Mouse (Mus musculus): ENCODE data around the gene Txndc17.

Gene Txndc17

GRCm38 (mm10) chr11:72223414-72223813, 16.1 kb downstream of the Txndc17 start:
- DNase-seq (ENCODE audit: low spot score in 2 of 2), result no peak

GRCm38 (mm10) chr11:72224865-72225264, 17.5 kb downstream of the Txndc17 start:
- peak; percentile 42 to 57 for DNase-seq (ENCODE audit: low spot score in 2 of 2)

GRCm38 (mm10) chr11:72226020-72226791, 18.9 kb downstream of the Txndc17 start:
- DNase-seq (ENCODE audit: low spot score in 2 of 2), result no peak

- no peak for DNase-seq (ENCODE audit: low spot score in 2 of 2)
Measured at GRCm38 (mm10) chr11:72226901-72227300, 19.6 kb downstream of the Txndc17 start.

- no peak for DNase-seq (ENCODE audit: low spot score in 2 of 2)
Measured at GRCm38 (mm10) chr11:72228513-72228912, 21.2 kb downstream of the Txndc17 start.

GRCm38 (mm10) chr11:72232068-72232467, 24.7 kb downstream of the Txndc17 start:
- DNase-seq (ENCODE audit: low spot score in 2 of 2), result no peak

- DNase-seq (ENCODE audit: low spot score in 2 of 2), result no peak
Measured at GRCm38 (mm10) chr11:72232991-72233390, 25.6 kb downstream of the Txndc17 start.

- DNase-seq (ENCODE audit: low spot score in 2 of 2), result no peak
Measured at GRCm38 (mm10) chr11:72234013-72234412, 26.7 kb downstream of the Txndc17 start.

- DNase-seq (ENCODE audit: low spot score in 2 of 2), result no peak
Measured at GRCm38 (mm10) chr11:72240062-72240860, 32.9 kb downstream of the Txndc17 start.

- DNase-seq (ENCODE audit: low spot score in 2 of 2), result no peak
Measured at GRCm38 (mm10) chr11:72245196-72245753, 37.9 kb downstream of the Txndc17 start.

GRCm38 (mm10) chr11:72255629-72256028, 48.3 kb downstream of the Txndc17 start:
- no peak for DNase-seq (ENCODE audit: low spot score in 2 of 2)

GRCm38 (mm10) chr11:72256441-72256840, 49.1 kb downstream of the Txndc17 start:
- no peak for DNase-seq (ENCODE audit: low spot score in 2 of 2)
